Mouse (Mus musculus): ENCODE results near the gene Ecpas. TPM values are rescaled to one million over a fixed set of nuclear protein-coding genes. Genes with fewer than 3 reads are reported as not detected.
A peak's percentile ranks its signal among the peaks of the same experiment; 100 is the strongest.

Gene Ecpas
- total and polyA plus RNA-seq, 3 experiments: 16.1 to 219 (median 182) TPM

- no peak for DNase-seq
- Histone ChIP-seq H3K27ac (no peak overlapping the region), H3K4me1 (ENCODE audit: control insufficient read depth, insufficient read depth, low read length) (no peaks in the 10 kb centered on the region), H3K36me3 (ENCODE audit: control insufficient read depth, insufficient read depth, low read length) (no peaks in the 10 kb centered on the region), H3K27me3 (ENCODE audit: control insufficient read depth, insufficient read depth, low read length) (no peaks in the 10 kb centered on the region), H3K79me2 (replicated peaks; ENCODE audit: control insufficient read depth, insufficient read depth, low read length) (no peaks in the 10 kb centered on the region), H3K4me3 (no peak overlapping the region), H3K9ac (ENCODE audit: low read depth, low read length) (no peak overlapping the region)
- TF ChIP-seq EP300 (IDR thresholded peaks at IDR 0.05; ENCODE audit: insufficient read depth, low read depth, low read length) (no peak), CTCF (IDR thresholded peaks at IDR 0.05) (no peak), POLR2A (IDR thresholded peaks at IDR 0.05; ENCODE audit: insufficient read depth, low read depth, low read length) (no peak)
- WGBS: 58% methylated on average over 3 of the region's 3 CpGs
- intact Hi-C loops (cut with DNase I): no loop called here
These were observed 79.6 kb downstream of the Ecpas start for GRCm38 (mm10) chr4:58832908-58833307.

GRCm38 (mm10) chr4:58825921-58826320, 86.6 kb downstream of the Ecpas start:
- intact Hi-C loops (cut with DNase I): no loop called here
- no peaks in the 10 kb centered on the region for H3K4me1 ChIP-seq (ENCODE audit: control insufficient read depth, insufficient read depth, low read length)
- no peak overlapping the region for H3K4me3 ChIP-seq
- DNase-seq: peak in 1 of 2 experiments; percentile 26
- H3K9ac ChIP-seq (ENCODE audit: low read depth, low read length): no peak overlapping the region
- no peak overlapping the region for H3K27ac ChIP-seq
- TF ChIP-seq EP300 (IDR thresholded peaks at IDR 0.05; ENCODE audit: insufficient read depth, low read depth, low read length): no peak
- TF ChIP-seq POLR2A (IDR thresholded peaks at IDR 0.05; ENCODE audit: insufficient read depth, low read depth, low read length): no peak
- TF ChIP-seq CTCF (IDR thresholded peaks at IDR 0.05): no peak
- H3K36me3 ChIP-seq (ENCODE audit: control insufficient read depth, insufficient read depth, low read length): peaks cover 6% of the 10 kb centered on the region
- no peaks in the 10 kb centered on the region for H3K27me3 ChIP-seq (ENCODE audit: control insufficient read depth, insufficient read depth, low read length)
- WGBS: 66% methylated on average over 4 of the region's 4 CpGs
- no peaks in the 10 kb centered on the region for H3K79me2 ChIP-seq (replicated peaks; ENCODE audit: control insufficient read depth, insufficient read depth, low read length)

GRCm38 (mm10) chr4:58787616-58788015, 124.9 kb downstream of the Ecpas start, which contains the start of gene Olfr267:
Gene Olfr267, minus strand, starts transcription at chr4:58787716.
- intact Hi-C loops (cut with DNase I): no loop called here
- TF ChIP-seq CTCF (IDR thresholded peaks at IDR 0.05) (no peak), EP300 (IDR thresholded peaks at IDR 0.05; ENCODE audit: insufficient read depth, low read depth, low read length) (no peak), POLR2A (IDR thresholded peaks at IDR 0.05; ENCODE audit: insufficient read depth, low read depth, low read length) (no peak)
- no peaks in the 10 kb centered on the region for H3K27me3 ChIP-seq (ENCODE audit: control insufficient read depth, insufficient read depth, low read length)
- no peaks in the 10 kb centered on the region for H3K36me3 ChIP-seq (ENCODE audit: control insufficient read depth, insufficient read depth, low read length)
- no peak within 1 kb of the TSS for H3K4me3 ChIP-seq
- DNase-seq: no peak
- H3K4me1 ChIP-seq (ENCODE audit: control insufficient read depth, insufficient read depth, low read length): no peaks in the 10 kb centered on the region
- no peaks in the 10 kb centered on the region for H3K79me2 ChIP-seq (replicated peaks; ENCODE audit: control insufficient read depth, insufficient read depth, low read length)
- no peak within 1 kb of the TSS for H3K27ac ChIP-seq
- no peak within 1 kb of the TSS for H3K9ac ChIP-seq (ENCODE audit: low read depth, low read length)

GRCm38 (mm10) chr4:58786659-58787058, 125.9 kb downstream of the Ecpas start:
- intact Hi-C loops (cut with DNase I): no loop called here
- H3K27me3 ChIP-seq (ENCODE audit: control insufficient read depth, insufficient read depth, low read length): no peaks in the 10 kb centered on the region
- H3K79me2 ChIP-seq (replicated peaks; ENCODE audit: control insufficient read depth, insufficient read depth, low read length): no peaks in the 10 kb centered on the region
- H3K4me3 ChIP-seq: no peak overlapping the region
- no peaks in the 10 kb centered on the region for H3K4me1 ChIP-seq (ENCODE audit: control insufficient read depth, insufficient read depth, low read length)
- H3K9ac ChIP-seq (ENCODE audit: low read depth, low read length): no peak overlapping the region
- no peak for DNase-seq
- TF ChIP-seq EP300 (IDR thresholded peaks at IDR 0.05; ENCODE audit: insufficient read depth, low read depth, low read length) (no peak), CTCF (IDR thresholded peaks at IDR 0.05) (no peak), POLR2A (IDR thresholded peaks at IDR 0.05; ENCODE audit: insufficient read depth, low read depth, low read length) (no peak)
- no peaks in the 10 kb centered on the region for H3K36me3 ChIP-seq (ENCODE audit: control insufficient read depth, insufficient read depth, low read length)
- H3K27ac ChIP-seq: no peak overlapping the region
- 47% methylated on average over 3 of the region's 3 CpGs for WGBS

- Histone ChIP-seq H3K9ac (ENCODE audit: low read depth, low read length) (no peak overlapping the region), H3K79me2 (replicated peaks; ENCODE audit: control insufficient read depth, insufficient read depth, low read length) (no peaks in the 10 kb centered on the region), H3K27me3 (ENCODE audit: control insufficient read depth, insufficient read depth, low read length) (no peaks in the 10 kb centered on the region), H3K4me1 (ENCODE audit: control insufficient read depth, insufficient read depth, low read length) (no peaks in the 10 kb centered on the region; the same call in 1 of the 2 replicates), H3K27ac (no peak overlapping the region), H3K36me3 (ENCODE audit: control insufficient read depth, insufficient read depth, low read length) (no peaks in the 10 kb centered on the region), H3K4me3 (no peak overlapping the region)
- DNase-seq: peak in 1 of 2 experiments; percentile 5
- no peak for TF ChIP-seq POLR2A (IDR thresholded peaks at IDR 0.05; ENCODE audit: insufficient read depth, low read depth, low read length)
- TF ChIP-seq EP300 (IDR thresholded peaks at IDR 0.05; ENCODE audit: insufficient read depth, low read depth, low read length): no peak
- TF ChIP-seq CTCF (IDR thresholded peaks at IDR 0.05): no peak
- intact Hi-C loops (cut with DNase I): no loop called here
- WGBS: 63% methylated on average over 3 of the region's 3 CpGs
These were observed 149.1 kb downstream of the Ecpas start for GRCm38 (mm10) chr4:58763417-58763816.

- Histone ChIP-seq H3K27ac (peak overlapping the region; percentile 66), H3K4me1 (ENCODE audit: control insufficient read depth, insufficient read depth, low read length) (no peaks in the 10 kb centered on the region), H3K9ac (ENCODE audit: low read depth, low read length) (no peak overlapping the region), H3K27me3 (ENCODE audit: control insufficient read depth, insufficient read depth, low read length) (no peaks in the 10 kb centered on the region), H3K36me3 (ENCODE audit: control insufficient read depth, insufficient read depth, low read length) (no peaks in the 10 kb centered on the region), H3K79me2 (replicated peaks; ENCODE audit: control insufficient read depth, insufficient read depth, low read length) (no peaks in the 10 kb centered on the region), H3K4me3 (no peak overlapping the region)
- TF ChIP-seq POLR2A (IDR thresholded peaks at IDR 0.05; ENCODE audit: insufficient read depth, low read depth, low read length): no peak
- TF ChIP-seq CTCF (IDR thresholded peaks at IDR 0.05): peak; percentile 78
- TF ChIP-seq EP300 (IDR thresholded peaks at IDR 0.05; ENCODE audit: insufficient read depth, low read depth, low read length): no peak
- intact Hi-C loops (cut with DNase I): loop anchor here (5.0 to 10.0 kb wide), 2 partner anchors 85 to 197 kb away; partner anchors contain the start of gene Lpar1
- 38% methylated on average over 2 of the region's 2 CpGs for WGBS
- DNase-seq: no peak
These were observed 163.0 kb downstream of the Ecpas start for GRCm38 (mm10) chr4:58749510-58749909.

Data from heart, adult 2 months (tissue).